Mouse (Mus musculus) liver, postnatal 0 days (tissue): ENCODE measurements around the gene Snrpd2. TPM values are rescaled to one million over a fixed set of nuclear protein-coding genes. Genes with fewer than 3 reads are reported as not detected.
A peak's percentile ranks its signal among the peaks of the same experiment; 100 is the strongest.

Experiments used
- ATAC-seq: fragments of 200-750 bp; cut with Nextera tagmentation; 2 replicates; pipeline ENCODE4 v1.8.0; 2017; ENCODE audit warnings: mild to moderate bottlenecking, moderate library complexity
- DNase-seq: peaks from one replicate; pipeline ENCODE4 v3.0.0-alpha.2; 2016
- H3K27ac ChIP-seq: fragments of 300-500 bp; sonication (generic); 2 replicates; pipeline ENCODE4 v1.5.1; 2014; ENCODE audit warnings: antibody characterized with exemption, moderate library complexity, mild to moderate bottlenecking, low read depth
- H3K27me3 ChIP-seq: fragments of 300-500 bp; sonication (generic); 2 replicates; pipeline ENCODE4 v1.6.1; 2014; ENCODE audit warnings: low read length, control low read depth, mixed read lengths; ENCODE audit not compliant: insufficient read depth
- H3K36me3 ChIP-seq: fragments of 300-500 bp; sonication (generic); replicated peaks from 2 replicates; pipeline ENCODE4 v1.6.1; 2014; ENCODE audit warnings: mild to moderate bottlenecking, control low read depth, low read length, moderate library complexity, mixed read lengths; ENCODE audit not compliant: insufficient read depth
- H3K4me1 ChIP-seq: fragments of 300-500 bp; sonication (generic); 2 replicates; pipeline ENCODE4 v1.6.1; 2014; ENCODE audit warnings: antibody characterized with exemption, mild to moderate bottlenecking, control low read depth; ENCODE audit not compliant: insufficient read depth
- H3K4me2 ChIP-seq: fragments of 300-500 bp; sonication (generic); 2 replicates; pipeline ENCODE4 v1.6.1; 2014; ENCODE audit warnings: low read depth, mild to moderate bottlenecking, low read length, moderate library complexity, mixed read lengths
- H3K4me3 ChIP-seq: fragments of 300-500 bp; sonication (generic); 2 replicates; pipeline ENCODE4 v1.5.1; 2014; ENCODE audit warnings: low read depth, low read length
- H3K9ac ChIP-seq: fragments of 300-500 bp; sonication (generic); replicated peaks from 2 replicates; pipeline ENCODE4 v1.6.1; 2014; ENCODE audit warnings: mild to moderate bottlenecking, moderate library complexity
- H3K9me3 ChIP-seq: fragments of 300-500 bp; sonication (generic); 2 replicates; pipeline ENCODE4 v1.6.1; 2016; ENCODE audit warnings: mild to moderate bottlenecking, control low read depth, low read length, mixed read lengths
- CTCF ChIP-seq: sonication (generic); IDR thresholded peaks from 2 replicates; pipeline ENCODE4 v1.5.1; 2016; ENCODE audit warnings: antibody characterized with exemption, low read depth
- EP300 ChIP-seq: IDR thresholded peaks from 2 replicates; pipeline ENCODE4 v1.6.1; 2016; ENCODE audit warnings: antibody characterized with exemption, low read depth, mild to moderate bottlenecking
- WGBS: fragments of 180-500 bp; shearing (Covaris S2); extraction: QIAGEN DNeasy Blood & Tissue Kit; methylation state at CpG from one replicate; pipeline ENCODE4 v1.1.7; 2014; ENCODE audit not compliant: insufficient replicate concordance; 5-methylcytosine and 5-hydroxymethylcytosine counted together
- polyA plus RNA-seq: library from polyadenylated mRNA; unstranded; fragments of >200 nt; fragmentation: Nextera tagmentation; extraction: Ambion mirVana; gene quantifications from 2 replicates; pipeline ENCODE4 v1.2.1, GENCODE M21; 2015

Gene Snrpd2
- 38.9 and 41.0 TPM in 2 replicates for polyA plus RNA-seq

GRCm38 (mm10) chr7:19149626-19150025 lies at the start of gene Snrpd2:
Gene Snrpd2 (plus strand): TSS chr7:19149722.
- Histone ChIP-seq H3K27ac (peak within 1 kb of the TSS; percentile 78), H3K4me2 (peak within 1 kb of the TSS; percentile 96), H3K4me1 (peaks cover 19% of the 10 kb centered on the region), H3K4me3 (peak within 1 kb of the TSS; percentile 64), H3K9me3 (no peaks in the 10 kb centered on the region), H3K27me3 (no peaks in the 10 kb centered on the region), H3K36me3 (peaks cover 18% of the 10 kb centered on the region), H3K9ac (peak within 1 kb of the TSS; percentile 74)
- under 1% methylated on average over 24 of the region's 24 CpGs for WGBS
- peak; percentile 88 for ATAC-seq
- peak; percentile 99 for DNase-seq
- no peak for TF ChIP-seq EP300
- TF ChIP-seq CTCF, result no peak

GRCm38 (mm10) chr7:19100290-19100689 lies 49.2 kb upstream of the Snrpd2 start:
- peaks cover 6% of the 10 kb centered on the region for H3K4me1 ChIP-seq
- no peak overlapping the region for H3K4me2 ChIP-seq
- no peak overlapping the region for H3K4me3 ChIP-seq
- no peaks in the 10 kb centered on the region for H3K9me3 ChIP-seq
- TF ChIP-seq CTCF (no peak), EP300 (no peak)
- ATAC-seq (no peak), DNase-seq (peak; percentile 11)
- no peak overlapping the region for H3K9ac ChIP-seq
- H3K27ac ChIP-seq, result no peak overlapping the region
- H3K36me3 ChIP-seq, result no peaks in the 10 kb centered on the region; the same call in 1 of the 2 replicates
- 79% methylated on average over 1 of the region's 1 CpGs for WGBS
- H3K27me3 ChIP-seq, result peaks cover 11% of the 10 kb centered on the region

GRCm38 (mm10) chr7:19103741-19104140 lies 45.8 kb upstream of the Snrpd2 start:
- H3K27ac ChIP-seq, result no peak overlapping the region
- H3K4me3 ChIP-seq, result no peak overlapping the region
- no peak for DNase-seq
- H3K9ac ChIP-seq, result no peak overlapping the region
- 0 out of 2 replicates have a peak, but pooled peaks cover 4% of the 10 kb centered on the region for H3K4me1 ChIP-seq
- H3K27me3 ChIP-seq, result no peaks in the 10 kb centered on the region
- H3K4me2 ChIP-seq, result no peak overlapping the region
- TF ChIP-seq CTCF (no peak), EP300 (no peak)
- ATAC-seq, result no peak
- H3K9me3 ChIP-seq, result no peaks in the 10 kb centered on the region
- H3K36me3 ChIP-seq, result no peaks in the 10 kb centered on the region

- H3K4me2 ChIP-seq, result no peak overlapping the region
- H3K4me3 ChIP-seq, result no peak overlapping the region
- no peaks in the 10 kb centered on the region for H3K36me3 ChIP-seq
- ATAC-seq (no peak), DNase-seq (no peak)
- no peak overlapping the region for H3K27ac ChIP-seq
- no peak for TF ChIP-seq CTCF
- TF ChIP-seq EP300, result no peak
- 62% methylated on average over 2 of the region's 2 CpGs for WGBS
- H3K9me3 ChIP-seq, result no peaks in the 10 kb centered on the region
- H3K9ac ChIP-seq, result no peak overlapping the region
- H3K27me3 ChIP-seq, result no peaks in the 10 kb centered on the region
- 0 out of 2 replicates have a peak, but pooled peaks cover 4% of the 10 kb centered on the region for H3K4me1 ChIP-seq
These were observed 45.0 kb upstream of the Snrpd2 start for GRCm38 (mm10) chr7:19104486-19104885.

- Histone ChIP-seq H3K9ac (no peak overlapping the region), H3K27ac (no peak overlapping the region), H3K4me2 (no peak overlapping the region), H3K4me1 (peaks cover 9% of the 10 kb centered on the region), H3K4me3 (no peak overlapping the region), H3K36me3 (no peaks in the 10 kb centered on the region), H3K9me3 (no peaks in the 10 kb centered on the region), H3K27me3 (no peaks in the 10 kb centered on the region)
- 51% methylated on average over 3 of the region's 3 CpGs for WGBS
- ATAC-seq (no peak), DNase-seq (no peak)
- TF ChIP-seq CTCF (no peak), EP300 (no peak)
These were observed 42.1 kb upstream of the Snrpd2 start for GRCm38 (mm10) chr7:19107436-19107835.

- Histone ChIP-seq H3K4me1 (peaks cover 9% of the 10 kb centered on the region), H3K9ac (no peak overlapping the region), H3K9me3 (no peaks in the 10 kb centered on the region), H3K4me3 (no peak overlapping the region), H3K4me2 (no peak overlapping the region), H3K27ac (no peak overlapping the region), H3K27me3 (no peaks in the 10 kb centered on the region), H3K36me3 (no peaks in the 10 kb centered on the region)
- WGBS, result 78% methylated on average over 1 of the region's 1 CpGs
- DNase-seq, result no peak
- no peak for ATAC-seq
- TF ChIP-seq EP300, result no peak
- no peak for TF ChIP-seq CTCF
These were observed 40.0 kb upstream of the Snrpd2 start for GRCm38 (mm10) chr7:19109565-19109964.
